Mouse (Mus musculus) intestine, embryonic 15.5 days (tissue): ENCODE measurements around the gene Syne1. TPM values are rescaled to one million over a fixed set of nuclear protein-coding genes. Genes with fewer than 3 reads are reported as not detected.

Source experiments
- ATAC-seq: fragments of 200-750 bp; cut with Nextera tagmentation; 2 replicates; pipeline ENCODE4 v1.8.0; 2017; ENCODE audit warnings: moderate TSS enrichment, moderate library complexity
- H3K27ac ChIP-seq: fragments of 300-500 bp; sonication (generic); 2 replicates; pipeline ENCODE4 v1.5.1; 2015; ENCODE audit warnings: mild to moderate bottlenecking, inconsistent platforms
- H3K27me3 ChIP-seq: fragments of 300-500 bp; sonication (generic); replicated peaks from 2 replicates; pipeline ENCODE4 v1.6.1; 2015; ENCODE audit warnings: inconsistent platforms
- H3K36me3 ChIP-seq: fragments of 300-500 bp; sonication (generic); 2 replicates; pipeline ENCODE4 v1.6.1; 2015; ENCODE audit warnings: inconsistent platforms
- H3K4me1 ChIP-seq: fragments of 300-500 bp; sonication (generic); replicated peaks from 2 replicates; pipeline ENCODE4 v1.6.1; 2015; ENCODE audit warnings: inconsistent platforms
- H3K4me2 ChIP-seq: fragments of 300-500 bp; sonication (generic); replicated peaks from 2 replicates; pipeline ENCODE4 v1.6.1; 2015; ENCODE audit warnings: mild to moderate bottlenecking, inconsistent platforms
- H3K4me3 ChIP-seq: fragments of 300-500 bp; sonication (generic); replicated peaks from 2 replicates; pipeline ENCODE4 v1.5.1; 2015; ENCODE audit warnings: inconsistent platforms
- H3K9ac ChIP-seq: fragments of 300-500 bp; sonication (generic); 2 replicates; pipeline ENCODE4 v1.6.1; 2015; ENCODE audit warnings: inconsistent platforms
- H3K9me3 ChIP-seq: fragments of 300-500 bp; sonication (generic); 2 replicates; pipeline ENCODE4 v1.6.1; 2016; ENCODE audit warnings: inconsistent platforms
- WGBS: fragments of 180-500 bp; shearing (Covaris S2); methylation state at CpG from one replicate; pipeline ENCODE4 v1.1.7; 2015; 5-methylcytosine and 5-hydroxymethylcytosine counted together
- polyA plus RNA-seq: library from polyadenylated mRNA; unstranded; fragments of >200 nt; fragmentation: Nextera tagmentation; extraction: Ambion mirVana; gene quantifications from 2 replicates; pipeline ENCODE4 v1.2.1, GENCODE M21; 2015

Gene Syne1
- polyA plus RNA-seq, 1 experiment from 2014 or later, result 5.7 TPM

DNA sequence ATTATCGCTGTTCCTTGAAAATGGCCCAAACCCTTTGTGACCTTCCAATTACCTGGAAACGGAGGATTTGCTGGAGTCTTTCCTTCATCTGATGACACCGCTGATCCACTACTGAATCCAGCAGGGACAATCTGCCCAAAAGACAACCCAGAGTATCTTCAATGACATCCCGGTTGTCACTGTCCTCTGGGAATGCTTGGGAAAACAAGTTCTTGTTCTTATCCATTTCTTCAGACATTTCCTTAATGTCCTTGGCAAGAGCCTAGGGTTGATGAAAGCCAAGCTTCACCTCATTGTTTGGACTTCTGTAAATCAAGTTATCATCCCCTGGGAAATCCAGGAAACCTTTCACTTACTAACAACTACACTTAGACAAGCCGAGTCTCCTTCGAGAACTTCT is 398.2 kb downstream of the Syne1 start:
- WGBS, result 91% methylated on average over 6 of the region's 6 CpGs
- no peaks in the 10 kb centered on the region for H3K27me3 ChIP-seq
- ATAC-seq, result no peak
- H3K4me3 ChIP-seq, result no peak overlapping the region
- H3K4me2 ChIP-seq, result no peak overlapping the region
- H3K36me3 ChIP-seq, result no peaks in the 10 kb centered on the region
- no peaks in the 10 kb centered on the region for H3K9me3 ChIP-seq
- no peak overlapping the region for H3K27ac ChIP-seq
- H3K4me1 ChIP-seq, result no peaks in the 10 kb centered on the region
- H3K9ac ChIP-seq, result no peak overlapping the region

DNA sequence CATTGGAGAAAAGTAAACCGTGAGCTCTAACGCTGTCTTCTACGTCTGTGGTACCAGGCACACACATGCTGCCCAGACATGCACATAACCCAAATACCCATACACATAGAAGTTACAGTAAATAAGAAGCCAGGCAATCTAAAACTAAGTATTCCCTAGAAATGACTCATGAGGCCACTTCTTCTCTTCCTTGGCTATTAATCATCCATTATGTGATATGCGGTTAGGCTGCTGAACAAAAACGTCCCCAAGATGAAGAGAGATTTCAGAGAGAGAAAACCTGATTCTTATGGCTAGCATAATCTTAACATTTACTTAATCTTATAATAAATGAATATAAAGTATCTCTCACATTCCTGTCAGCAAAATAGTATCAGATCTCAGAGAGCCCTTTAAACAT is 409.8 kb downstream of the Syne1 start:
- Histone ChIP-seq H3K4me2 (no peak overlapping the region), H3K4me3 (no peak overlapping the region), H3K36me3 (no peaks in the 10 kb centered on the region), H3K27me3 (no peaks in the 10 kb centered on the region), H3K9ac (no peak overlapping the region), H3K27ac (no peak overlapping the region), H3K9me3 (no peaks in the 10 kb centered on the region), H3K4me1 (no peaks in the 10 kb centered on the region)
- 80% methylated on average over 5 of the region's 5 CpGs for WGBS
- no peak for ATAC-seq

- 0 out of 2 replicates have a peak overlapping the region, but pooled peaks have one; percentile 37 for H3K27ac ChIP-seq
Observed at GRCm38 (mm10) chr10:5139932-5140264, 411.4 kb downstream of the Syne1 start.

DNA sequence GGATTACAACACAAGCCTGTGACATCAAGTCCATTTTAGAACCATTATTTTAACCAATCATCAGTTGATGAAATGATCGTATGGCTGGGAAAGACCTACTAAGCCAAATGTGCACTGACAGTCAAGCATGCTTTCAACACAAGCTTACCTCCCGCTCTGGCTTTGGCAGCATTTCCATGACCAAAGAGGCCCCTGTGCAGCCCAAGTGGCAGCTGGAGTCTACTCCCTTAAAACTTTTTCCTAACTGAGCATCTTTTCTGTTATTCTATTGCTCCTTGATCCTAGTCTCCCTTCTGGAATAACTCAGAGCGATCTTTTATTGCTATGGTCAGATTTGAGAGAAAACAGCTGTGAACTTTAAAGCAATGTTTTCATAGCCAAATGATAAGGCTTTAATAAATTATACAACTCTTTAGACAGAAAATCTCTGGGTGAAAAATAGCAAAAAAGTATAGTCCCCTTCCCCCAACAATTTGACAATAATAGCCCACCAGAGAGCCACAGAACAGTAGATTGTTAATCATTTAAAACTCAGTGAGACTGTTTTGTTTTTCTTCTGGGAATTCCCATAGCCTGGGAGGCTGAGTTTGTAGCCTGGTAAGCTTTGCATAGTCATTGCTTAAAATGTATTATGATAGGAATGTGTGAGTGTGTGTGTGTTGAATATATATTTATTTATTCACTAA is 411.9 kb downstream of the Syne1 start:
- no peak overlapping the region for H3K4me3 ChIP-seq
- ATAC-seq, result 0 out of 2 replicates have a peak, but pooled peaks have one; percentile 31
- no peak overlapping the region for H3K27ac ChIP-seq
- no peaks in the 10 kb centered on the region for H3K36me3 ChIP-seq
- 56% methylated on average over 3 of the region's 3 CpGs for WGBS
- no peaks in the 10 kb centered on the region for H3K9me3 ChIP-seq
- H3K4me1 ChIP-seq, result no peaks in the 10 kb centered on the region
- no peak overlapping the region for H3K9ac ChIP-seq
- H3K4me2 ChIP-seq, result no peak overlapping the region
- no peaks in the 10 kb centered on the region for H3K27me3 ChIP-seq

More at GRCm38 (mm10) chr10:5139932-5140264, 411.4 kb downstream of the Syne1 start:
- no peak overlapping the region for H3K4me3 ChIP-seq
- 66% methylated on average over 4 of the region's 4 CpGs for WGBS
- H3K36me3 ChIP-seq, result no peaks in the 10 kb centered on the region
- ATAC-seq, result no peak
- H3K4me1 ChIP-seq, result no peaks in the 10 kb centered on the region
- no peaks in the 10 kb centered on the region for H3K27me3 ChIP-seq
- no peaks in the 10 kb centered on the region for H3K9me3 ChIP-seq
- H3K4me2 ChIP-seq, result no peak overlapping the region
- H3K9ac ChIP-seq, result no peak overlapping the region

GRCm38 (mm10) chr10:5132050-5132449 is 419.2 kb downstream of the Syne1 start:
- WGBS, result 78% methylated on average over 3 of the region's 3 CpGs
- H3K4me3 ChIP-seq, result no peak overlapping the region
- no peak overlapping the region for H3K27ac ChIP-seq
- H3K9ac ChIP-seq, result no peak overlapping the region
- ATAC-seq, result no peak
- H3K36me3 ChIP-seq, result no peaks in the 10 kb centered on the region
- H3K4me1 ChIP-seq, result no peaks in the 10 kb centered on the region
- H3K9me3 ChIP-seq, result no peaks in the 10 kb centered on the region
- H3K4me2 ChIP-seq, result no peak overlapping the region
- no peaks in the 10 kb centered on the region for H3K27me3 ChIP-seq

GRCm38 (mm10) chr10:5130495-5130894 is 420.8 kb downstream of the Syne1 start:
- Histone ChIP-seq H3K9me3 (no peaks in the 10 kb centered on the region), H3K4me3 (no peak overlapping the region), H3K36me3 (no peaks in the 10 kb centered on the region), H3K4me2 (no peak overlapping the region), H3K27me3 (no peaks in the 10 kb centered on the region), H3K9ac (no peak overlapping the region), H3K4me1 (no peaks in the 10 kb centered on the region), H3K27ac (no peak overlapping the region)
- peak; percentile 78 for ATAC-seq
- WGBS, result 56% methylated on average over 1 of the region's 1 CpGs

DNA sequence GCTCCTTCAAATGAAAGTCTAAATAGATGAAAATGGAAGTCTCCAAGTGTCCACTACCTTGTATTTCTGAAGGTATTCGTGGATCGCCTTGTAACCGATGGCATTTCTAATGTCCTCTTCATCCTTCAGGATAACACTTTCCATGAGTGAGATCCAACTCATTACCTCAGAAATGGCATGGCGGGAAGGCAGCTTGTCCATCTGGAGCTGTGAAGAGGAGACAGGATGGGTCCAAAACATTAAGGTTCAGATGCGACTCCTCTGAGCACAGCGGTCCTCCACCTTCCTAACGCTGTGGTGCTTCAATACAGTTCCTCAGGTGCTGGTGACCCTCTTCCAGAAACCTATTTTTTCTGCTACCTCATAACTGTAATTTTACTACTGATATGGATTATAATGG is 426.5 kb downstream of the Syne1 start:
- Histone ChIP-seq H3K27me3 (no peaks in the 10 kb centered on the region), H3K9ac (no peak overlapping the region), H3K27ac (no peak overlapping the region), H3K4me3 (no peak overlapping the region), H3K4me1 (no peaks in the 10 kb centered on the region), H3K36me3 (no peaks in the 10 kb centered on the region), H3K9me3 (no peaks in the 10 kb centered on the region), H3K4me2 (no peak overlapping the region)
- WGBS, result 96% methylated on average over 7 of the region's 7 CpGs
- ATAC-seq, result no peak

- Histone ChIP-seq H3K27me3 (no peaks in the 10 kb centered on the region), H3K9me3 (no peaks in the 10 kb centered on the region), H3K27ac (no peak overlapping the region), H3K4me3 (no peak overlapping the region), H3K4me2 (no peak overlapping the region), H3K4me1 (no peaks in the 10 kb centered on the region), H3K9ac (no peak overlapping the region), H3K36me3 (0 out of 2 replicates have a peak, but pooled peaks cover 4% of the 10 kb centered on the region)
- 58% methylated on average over 6 of the region's 6 CpGs for WGBS
- peak; percentile 49; the same call in 1 of the 2 replicates for ATAC-seq
Observed at GRCm38 (mm10) chr10:5116720-5117119, 434.6 kb downstream of the Syne1 start.

GRCm38 (mm10) chr10:5116155-5116554 is 435.1 kb downstream of the Syne1 start:
- peak; percentile 45; the same call in 1 of the 2 replicates for ATAC-seq

GRCm38 (mm10) chr10:5110773-5111172 is 440.5 kb downstream of the Syne1 start:
- ATAC-seq, result no peak
- WGBS, result 88% methylated on average over 5 of the region's 5 CpGs
- Histone ChIP-seq H3K36me3 (0 out of 2 replicates have a peak, but pooled peaks cover 16% of the 10 kb centered on the region), H3K4me2 (no peak overlapping the region), H3K4me3 (no peak overlapping the region), H3K4me1 (no peaks in the 10 kb centered on the region), H3K9ac (no peak overlapping the region), H3K27me3 (no peaks in the 10 kb centered on the region), H3K27ac (no peak overlapping the region), H3K9me3 (no peaks in the 10 kb centered on the region)

More at GRCm38 (mm10) chr10:5116155-5116554, 435.1 kb downstream of the Syne1 start:
- H3K4me2 ChIP-seq, result no peak overlapping the region
- no peak overlapping the region for H3K27ac ChIP-seq
- H3K9ac ChIP-seq, result no peak overlapping the region
- no peaks in the 10 kb centered on the region for H3K9me3 ChIP-seq
- H3K4me3 ChIP-seq, result no peak overlapping the region
- H3K4me1 ChIP-seq, result no peaks in the 10 kb centered on the region
- no peaks in the 10 kb centered on the region for H3K27me3 ChIP-seq
- 0 out of 2 replicates have a peak, but pooled peaks cover 4% of the 10 kb centered on the region for H3K36me3 ChIP-seq
- WGBS, result 70% methylated on average over 5 of the region's 5 CpGs

DNA sequence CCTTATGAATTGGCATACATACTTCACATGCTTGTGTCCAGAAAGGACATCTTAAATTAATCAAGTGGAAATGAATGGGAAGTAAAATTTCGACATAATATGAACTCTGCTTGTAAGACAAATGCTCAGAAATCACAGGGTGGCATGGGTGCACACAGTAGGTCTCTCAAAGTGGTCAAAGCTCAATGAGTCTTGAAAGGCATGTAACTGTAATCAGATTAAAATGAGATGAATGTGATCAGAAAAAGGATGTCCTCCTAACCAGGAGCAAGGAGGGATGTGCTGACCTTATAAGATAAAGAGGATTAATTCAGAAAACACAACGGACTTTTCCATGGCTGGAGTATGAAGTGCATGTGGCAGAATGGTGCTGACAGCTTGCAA is 453.5 kb downstream of the Syne1 start:
- ATAC-seq, result no peak
- no peaks in the 10 kb centered on the region for H3K27me3 ChIP-seq
- no peaks in the 10 kb centered on the region for H3K4me1 ChIP-seq
- no peak overlapping the region for H3K4me3 ChIP-seq
- H3K27ac ChIP-seq, result no peak overlapping the region
- WGBS, result 65% methylated on average over 2 of the region's 2 CpGs
- H3K9ac ChIP-seq, result no peak overlapping the region
- H3K9me3 ChIP-seq, result no peaks in the 10 kb centered on the region
- H3K36me3 ChIP-seq, result 0 out of 2 replicates have a peak, but pooled peaks cover 3% of the 10 kb centered on the region
- H3K4me2 ChIP-seq, result no peak overlapping the region

GRCm38 (mm10) chr10:5096996-5097753 is 454.1 kb downstream of the Syne1 start:
- no peak overlapping the region for H3K27ac ChIP-seq
- H3K4me1 ChIP-seq, result no peaks in the 10 kb centered on the region
- H3K4me2 ChIP-seq, result no peak overlapping the region
- no peak overlapping the region for H3K9ac ChIP-seq
- WGBS, result 60% methylated on average over 10 of the region's 10 CpGs
- 0 out of 2 replicates have a peak, but pooled peaks cover 3% of the 10 kb centered on the region for H3K36me3 ChIP-seq
- H3K9me3 ChIP-seq, result no peaks in the 10 kb centered on the region
- ATAC-seq, result no peak
- H3K4me3 ChIP-seq, result no peak overlapping the region
- H3K27me3 ChIP-seq, result no peaks in the 10 kb centered on the region
